In genomic region chr2:28446515-28447314, GRCm38 (mm10) we compare ENCODE assay signal across 8 mouse cellular contexts. TPM values are rescaled to one million over a fixed set of nuclear protein-coding genes. Genes with fewer than 3 reads are reported as not detected.
A peak's percentile ranks its signal among the peaks of the same experiment; 100 is the strongest.
DNase-seq lines count a peak whose midpoint lies in the region; ATAC-seq lines count a peak whose summit lies in the region.

TSS of gene Ppp1r26 (plus strand) at chr2:28446800.

- ATAC-seq in embryonic facial prominence, embryonic 15.5 days (ENCODE audit: insufficient number of reproducible peaks, low FRiP score, low TSS enrichment, low read depth), result peak; percentile 30; the same call in 1 of the 2 replicates
- ATAC-seq in monocyte, adult 5-6 weeks (replicated peaks; ENCODE audit: insufficient number of reproducible peaks, low FRiP score, low TSS enrichment, poor library complexity, severe bottlenecking), result no peak

- H3K36me3 ChIP-seq in embryonic facial prominence, embryonic 15.5 days, result peaks cover 11% of the 10 kb centered on the region
- peaks cover 16% of the 10 kb centered on the region for H3K36me3 ChIP-seq in hindbrain, embryonic 10.5 days

- H3K9ac ChIP-seq in embryonic facial prominence, embryonic 15.5 days, result peak within 1 kb of the TSS; percentile 80

- peak; percentile 30 for DNase-seq in MN1 (ENCODE audit: low spot score)
- DNase-seq in adrenal gland, postnatal 4 days (ENCODE audit: low spot score in 2 of 2), result no peak
- peak; percentile 42 for DNase-seq in hindbrain, embryonic 10.5 days (ENCODE audit: low spot score)
- DNase-seq in layer of hippocampus, postnatal 25 days (ENCODE audit: extremely low spot score in 1 of 2, low spot score in 1 of 2), result peak; percentile 28 to 31
- DNase-seq in lung, postnatal 36 days, result peak; percentile 37
- peak; percentile 61 for DNase-seq in right cerebral cortex, postnatal 4 days

- H3K9me3 ChIP-seq in embryonic facial prominence, embryonic 15.5 days (replicated peaks), result no peaks in the 10 kb centered on the region
- H3K9me3 ChIP-seq in hindbrain, embryonic 10.5 days, result no peaks in the 10 kb centered on the region

- peak within 1 kb of the TSS; percentile 93 for H3K4me2 ChIP-seq in embryonic facial prominence, embryonic 15.5 days (replicated peaks)

- under 1% methylated on average over 64 of the region's 118 CpGs for WGBS in embryonic facial prominence, embryonic 15.5 days
- WGBS in hindbrain, embryonic 10.5 days, result under 1% methylated on average over 116 of the region's 118 CpGs

- peaks cover 22% of the 10 kb centered on the region for H3K4me1 ChIP-seq in embryonic facial prominence, embryonic 15.5 days
- peaks cover 23% of the 10 kb centered on the region for H3K4me1 ChIP-seq in hindbrain, embryonic 10.5 days (replicated peaks)

- peak within 1 kb of the TSS; percentile 73 for H3K4me3 ChIP-seq in embryonic facial prominence, embryonic 15.5 days (replicated peaks)
- peak within 1 kb of the TSS; percentile 86 for H3K4me3 ChIP-seq in hindbrain, embryonic 10.5 days

- peak within 1 kb of the TSS; percentile 78 for H3K27ac ChIP-seq in embryonic facial prominence, embryonic 15.5 days (replicated peaks)
- peak within 1 kb of the TSS; percentile 91 for H3K27ac ChIP-seq in hindbrain, embryonic 10.5 days

- no peaks in the 10 kb centered on the region for H3K27me3 ChIP-seq in embryonic facial prominence, embryonic 15.5 days
- H3K27me3 ChIP-seq in hindbrain, embryonic 10.5 days (ENCODE audit: insufficient read depth, poor library complexity, severe bottlenecking), result peaks cover 36% of the 10 kb centered on the region

RNA-seq across cellular contexts. Expression of gene Ppp1r26, which starts in this region (rescaled TPM):
- 10 to 100 TPM; 11.5 to 12.0 TPM for total RNA-seq in adrenal gland, postnatal 4 days (2021)
- 5.3 and 6.5 TPM in 2 replicates for polyA plus RNA-seq in embryonic facial prominence, embryonic 15.5 days (2015; fragmentation: Nextera tagmentation; extraction: Ambion mirVana)
- polyA plus RNA-seq in hindbrain, embryonic 10.5 days (2016; fragmentation: Nextera tagmentation; extraction: Ambion mirVana), result 4.3 and 5.2 TPM in 2 replicates
- total RNA-seq in layer of hippocampus, postnatal 25 days (2021), result 10 to 100 TPM; 14.3 to 16.0 TPM
- 0.10 TPM in 1 of 3 replicates, not detected in the others for total RNA-seq in monocyte, adult 5-6 weeks (2017)

Comparison
In these comparisons a context has a peak if more than half of its experiments do, and no peak if none do; other contexts are left out.
1. RNA of gene Ppp1r26 (total RNA-seq): 14.3 to 16.0 TPM in layer of hippocampus, postnatal 25 days and 11.5 to 12.0 TPM in adrenal gland, postnatal 4 days; 0.10 TPM in monocyte, adult 5-6 weeks; every median in the first group is over 10 times any median in the second.
2. DNase-seq: peak in MN1 (single experiment), hindbrain, embryonic 10.5 days (single experiment), layer of hippocampus, postnatal 25 days (2 of 2), lung, postnatal 36 days (single experiment) and right cerebral cortex, postnatal 4 days (single experiment); none in adrenal gland, postnatal 4 days (0 of 2).